Mouse (Mus musculus) spleen, adult 18-20 months (tissue): Measurements from ENCODE around the gene Trim47.
"Not testable (repeated sequence)": the region's sequence is repeated elsewhere in the genome, so short reads cannot be mapped to it uniquely, and the experiment has no call there.

Source experiments
- DNase-seq, 2 experiments: peaks; one replicate each; pipeline ENCODE4 v3.0.0; 2022; ENCODE audit warnings: mixed read lengths in 2 of 2

Gene Trim47

GRCm38 (mm10) chr11:116134171-116134570 is 7.2 kb upstream of the Trim47 start:
- no peak for DNase-seq

- DNase-seq = no peak
Observed at GRCm38 (mm10) chr11:116133497-116133896, 6.5 kb upstream of the Trim47 start.

- DNase-seq = peak in 1 of 2 experiments; percentile 32
Observed at GRCm38 (mm10) chr11:116132366-116133333, 5.6 kb upstream of the Trim47 start.

GRCm38 (mm10) chr11:116131349-116132170 is 4.5 kb upstream of the Trim47 start:
- DNase-seq = no peak

GRCm38 (mm10) chr11:116130488-116131205 is 3.6 kb upstream of the Trim47 start, which contains the start of gene Trim65:
TSS of gene Trim65 (minus strand) at chr11:116131128.
- DNase-seq = peak; percentile 83 to 87

GRCm38 (mm10) chr11:116129993-116130487 is 3.0 kb upstream of the Trim47 start:
- DNase-seq = no peak

GRCm38 (mm10) chr11:116129091-116129790 is 2.2 kb upstream of the Trim47 start:
- no peak for DNase-seq

GRCm38 (mm10) chr11:116127986-116128385 is 976 bp upstream of the Trim47 start:
- no peak for DNase-seq

GRCm38 (mm10) chr11:116126261-116126660 is 749 bp downstream of the Trim47 start:
- no peak for DNase-seq

- not testable (repeated sequence) for DNase-seq
Observed at GRCm38 (mm10) chr11:116121731-116122245, 5.2 kb downstream of the Trim47 start.

GRCm38 (mm10) chr11:116117819-116118218 is 9.2 kb downstream of the Trim47 start:
- no peak for DNase-seq

GRCm38 (mm10) chr11:116117241-116117640 is 9.8 kb downstream of the Trim47 start:
- DNase-seq = no peak

GRCm38 (mm10) chr11:116111611-116112203 is 15.3 kb downstream of the Trim47 start:
- no peak for DNase-seq

- no peak for DNase-seq
Observed at GRCm38 (mm10) chr11:116111067-116111466, 15.9 kb downstream of the Trim47 start.

GRCm38 (mm10) chr11:116110540-116110939 is 16.5 kb downstream of the Trim47 start:
- no peak for DNase-seq

GRCm38 (mm10) chr11:116110131-116110530 is 16.9 kb downstream of the Trim47 start:
- DNase-seq = no peak

GRCm38 (mm10) chr11:116109441-116110081 is 17.4 kb downstream of the Trim47 start:
- no peak for DNase-seq

GRCm38 (mm10) chr11:116108464-116109137 is 18.4 kb downstream of the Trim47 start:
- DNase-seq = no peak

GRCm38 (mm10) chr11:116107777-116108285 is 19.2 kb downstream of the Trim47 start:
- no peak for DNase-seq
